Mouse (Mus musculus): ENCODE results near the gene Trim24.
"Not testable (repeated sequence)": the region's sequence is repeated elsewhere in the genome, so short reads cannot be mapped to it uniquely, and the experiment has no call there.

Trim24 gene

DNA sequence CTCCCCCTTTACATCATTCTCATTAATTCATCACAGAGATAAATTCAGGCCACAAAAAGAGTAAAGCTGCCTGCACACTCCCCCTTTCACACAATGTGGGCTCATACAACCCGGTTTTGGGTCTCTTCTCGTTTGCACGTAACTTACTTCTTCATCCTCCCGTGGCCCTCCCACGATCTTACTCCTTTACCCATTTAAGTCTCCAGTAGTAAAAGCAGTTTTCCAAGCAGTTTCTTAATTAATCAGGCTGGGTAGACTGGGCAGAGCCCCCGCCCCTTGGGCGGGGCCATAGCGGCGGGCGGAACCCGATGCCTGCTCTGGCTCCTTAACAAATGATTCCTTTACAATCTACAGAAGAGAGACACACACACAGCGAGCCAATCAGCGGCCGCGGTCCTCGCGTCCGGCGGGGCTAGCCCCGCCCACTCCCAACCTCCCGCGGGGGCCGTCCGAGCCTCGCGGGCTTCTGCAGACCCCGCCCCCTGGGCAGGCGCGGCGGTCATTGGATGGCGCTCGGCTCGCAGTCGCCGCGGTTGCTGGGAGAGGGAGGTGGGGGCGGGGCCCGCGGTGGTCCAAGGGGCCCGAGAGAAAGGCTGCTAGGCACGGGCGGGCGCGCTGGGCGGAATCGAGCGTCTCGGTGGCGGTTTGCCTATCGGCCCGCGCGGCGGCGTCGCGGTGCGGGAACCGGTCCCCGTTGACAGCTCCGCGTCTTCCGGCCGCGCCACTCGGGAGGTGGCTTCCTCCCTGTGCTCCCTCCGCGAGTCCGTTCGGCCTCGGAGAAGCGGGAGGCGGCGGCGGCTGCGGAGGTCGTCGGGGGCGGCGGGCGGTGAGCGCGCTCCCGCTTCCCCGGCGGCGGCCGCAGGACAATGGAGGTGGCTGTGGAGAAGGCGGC is at the start of gene Trim24:
Trim24 (plus strand) TSS at position 567 of the 892 bp plus-strand sequence.
- DNase-seq: peak; percentile 94

DNA sequence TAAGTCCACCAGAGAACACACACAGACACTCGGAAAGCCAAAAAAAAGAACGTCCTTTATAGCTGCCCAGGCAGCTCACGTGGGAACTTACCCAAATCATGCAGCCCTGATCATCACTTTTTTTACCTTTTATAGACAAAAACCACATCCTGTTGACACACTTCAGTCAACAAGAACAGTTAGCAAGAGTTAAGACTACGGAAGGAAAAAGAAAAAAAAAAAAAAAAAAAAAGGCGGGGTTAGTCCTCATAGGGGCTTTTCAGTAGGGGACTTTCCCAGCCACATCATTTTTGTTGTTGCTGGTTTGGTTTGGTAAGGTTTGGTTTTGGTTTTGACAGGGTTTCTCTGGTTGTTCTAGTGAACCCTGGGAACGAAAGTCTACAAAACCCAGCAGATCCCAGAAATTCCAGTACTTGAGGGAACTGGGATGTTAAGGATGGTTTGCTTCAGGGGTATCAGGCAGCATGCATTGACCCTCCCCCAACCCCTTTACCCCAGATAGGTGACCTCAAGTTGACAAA is 49.0 kb upstream of the Trim24 start:
- DNase-seq: peak; percentile 15

DNA sequence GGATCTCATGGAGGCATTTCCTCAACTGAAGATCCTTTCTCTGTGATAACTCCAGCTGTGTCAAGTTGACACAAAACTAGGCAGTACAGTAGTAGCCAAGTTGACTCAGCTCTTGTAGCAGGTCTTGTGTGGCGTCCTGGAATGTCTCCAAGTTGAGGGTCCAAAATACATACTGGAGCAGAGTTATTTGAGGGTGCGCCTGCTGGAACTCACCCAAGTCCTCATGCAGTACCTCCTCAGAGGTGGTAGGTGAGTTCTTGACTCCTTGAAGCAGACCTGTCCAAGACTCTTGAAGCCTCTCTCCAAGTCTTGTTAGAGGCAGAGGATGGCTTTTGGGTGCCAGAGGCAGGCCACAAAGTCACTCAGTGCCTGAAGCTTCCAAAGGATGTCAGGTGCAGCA is 48.2 kb upstream of the Trim24 start:
- DNase-seq: no peak

DNA sequence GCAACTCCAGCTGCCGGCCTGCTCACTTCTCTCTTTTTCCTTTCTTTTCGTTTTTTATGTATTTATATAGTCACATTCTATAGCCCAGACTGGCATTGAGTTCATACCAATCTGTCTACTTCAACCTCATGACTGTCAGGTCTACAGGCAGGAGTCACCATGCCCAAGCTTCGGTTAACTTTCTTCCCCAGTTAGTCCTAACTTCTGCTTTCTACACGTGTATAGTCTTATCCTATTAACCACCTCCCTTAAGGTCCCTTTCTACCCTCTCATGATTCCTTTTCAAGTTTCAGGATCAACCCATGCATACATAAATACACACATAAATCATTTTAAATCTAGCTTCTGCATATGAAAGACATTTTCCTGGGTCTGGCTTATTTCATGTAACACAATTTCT is 46.9 kb upstream of the Trim24 start:
- no peak for DNase-seq

DNA sequence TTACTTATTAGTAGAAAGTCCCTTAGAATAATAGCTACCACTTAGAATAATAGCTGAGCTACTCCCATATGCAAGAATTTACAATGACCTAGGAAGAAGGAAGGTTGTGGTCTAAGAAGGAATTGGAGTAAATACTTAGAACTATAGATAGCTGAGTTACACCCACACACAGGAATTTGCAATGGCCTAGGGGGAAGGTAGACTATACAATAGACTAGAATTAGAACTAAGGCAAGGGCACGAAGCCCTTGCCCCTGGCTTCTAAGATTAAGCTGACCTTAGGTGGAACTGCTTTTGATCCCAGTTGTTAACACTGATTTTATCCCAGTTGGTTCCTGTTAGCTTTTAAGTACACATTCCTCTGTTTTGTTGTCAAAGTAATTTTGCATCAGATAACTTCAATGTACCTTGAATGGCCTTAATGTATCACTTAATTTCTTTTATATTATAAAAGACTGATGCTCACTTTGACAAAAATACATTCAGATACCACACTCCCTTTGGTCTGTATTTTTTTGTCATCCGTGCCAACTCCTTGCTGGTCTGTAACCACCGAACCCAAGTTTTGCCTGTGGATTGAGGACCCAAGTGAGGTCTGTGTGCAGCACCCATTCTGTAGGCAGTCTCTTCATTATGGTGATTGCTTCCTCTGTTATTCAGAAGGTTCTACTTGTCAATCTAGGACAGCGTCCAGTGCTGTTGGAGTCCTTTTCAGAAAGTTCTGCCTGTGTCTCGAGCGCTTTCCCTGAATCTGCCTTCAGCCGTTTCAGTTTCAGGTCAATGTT is 45.1 kb upstream of the Trim24 start:
- not testable (repeated sequence) for DNase-seq

DNA sequence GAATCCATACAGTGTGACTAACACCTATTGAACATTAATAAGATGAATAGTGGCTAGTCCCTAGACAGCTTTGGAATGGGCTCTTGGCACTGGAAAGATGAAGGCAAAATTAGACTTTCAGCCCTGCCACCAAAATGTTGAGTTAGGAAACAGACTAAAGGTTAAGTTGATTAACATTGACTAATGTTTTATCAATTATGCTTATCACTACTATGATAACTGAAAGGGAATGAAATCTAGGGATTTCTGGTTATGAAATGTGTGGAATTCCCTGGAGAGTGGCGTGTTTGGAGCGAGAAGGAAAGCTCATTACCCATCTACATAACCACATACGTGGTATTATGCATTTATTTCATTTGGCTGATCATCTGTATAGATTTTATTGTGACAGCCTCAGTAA is 41.7 kb upstream of the Trim24 start:
- no peak for DNase-seq

DNA sequence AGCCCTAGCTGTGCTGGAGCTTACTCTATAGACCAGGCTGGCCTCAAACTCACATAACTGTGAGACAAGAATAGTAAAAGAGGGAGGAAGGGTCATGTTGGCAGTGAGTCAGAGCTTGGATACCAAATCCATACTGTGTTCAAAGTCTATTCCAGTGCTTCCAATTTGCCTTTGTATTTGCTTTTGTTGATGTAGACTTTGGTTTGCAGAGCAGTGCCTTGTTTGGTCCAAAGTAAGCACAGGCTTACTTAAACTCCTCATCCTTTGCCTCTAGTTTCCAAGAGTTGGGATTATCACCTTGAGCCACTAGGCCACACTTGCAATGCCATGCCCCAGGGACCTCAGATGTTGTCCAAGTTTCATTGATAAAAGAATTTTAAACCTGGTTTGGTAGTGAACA is 41.0 kb upstream of the Trim24 start:
- DNase-seq: no peak

DNA sequence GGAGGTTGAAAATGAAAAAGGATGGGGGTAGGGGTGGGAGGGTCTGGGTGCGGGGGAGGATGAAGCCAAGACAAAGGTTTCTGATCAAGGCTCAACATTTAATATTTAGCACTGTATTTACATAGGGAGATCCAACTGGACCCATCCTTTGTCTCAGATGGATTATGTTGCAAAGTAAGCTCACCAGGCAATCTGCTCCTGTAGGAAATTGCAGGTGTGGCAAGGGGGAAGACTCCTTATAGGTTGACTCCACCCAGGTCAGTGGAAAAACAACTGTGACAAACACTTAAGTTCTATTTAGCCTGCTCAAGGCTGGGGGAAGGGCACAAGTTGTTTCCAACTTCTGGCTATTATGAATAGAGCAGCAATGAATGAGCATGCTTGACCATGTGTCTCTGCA is 36.9 kb upstream of the Trim24 start:
- no peak for DNase-seq

DNA sequence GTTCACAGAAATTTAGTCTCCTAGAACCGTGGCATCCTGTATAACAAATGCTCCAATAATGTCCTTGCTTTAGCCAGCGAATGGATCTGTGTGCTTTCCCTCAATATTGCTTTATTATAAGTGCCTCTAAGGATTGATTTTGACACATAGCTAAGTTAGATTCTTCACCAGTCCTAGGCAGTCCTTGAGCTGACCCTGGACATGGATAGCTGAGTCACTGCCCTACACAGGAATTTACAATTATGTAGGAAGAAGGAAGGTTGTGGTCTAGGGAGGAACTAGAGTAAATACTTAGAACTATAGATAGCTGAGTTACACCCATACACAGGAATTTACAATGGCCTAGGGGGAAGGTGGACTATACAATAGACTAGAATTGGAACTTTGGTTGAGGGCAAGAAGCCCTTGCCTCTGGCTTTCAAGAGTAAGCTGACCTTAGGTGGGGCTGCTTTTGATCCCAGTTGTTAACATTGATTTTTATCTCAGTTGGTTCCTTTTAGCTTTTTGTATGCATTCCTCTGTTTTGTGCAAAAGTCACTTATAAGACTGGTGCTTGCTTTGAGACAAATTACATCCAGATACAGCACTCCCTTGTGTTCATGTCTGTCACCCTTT is 33.6 kb upstream of the Trim24 start:
- DNase-seq: not testable (repeated sequence)

DNA sequence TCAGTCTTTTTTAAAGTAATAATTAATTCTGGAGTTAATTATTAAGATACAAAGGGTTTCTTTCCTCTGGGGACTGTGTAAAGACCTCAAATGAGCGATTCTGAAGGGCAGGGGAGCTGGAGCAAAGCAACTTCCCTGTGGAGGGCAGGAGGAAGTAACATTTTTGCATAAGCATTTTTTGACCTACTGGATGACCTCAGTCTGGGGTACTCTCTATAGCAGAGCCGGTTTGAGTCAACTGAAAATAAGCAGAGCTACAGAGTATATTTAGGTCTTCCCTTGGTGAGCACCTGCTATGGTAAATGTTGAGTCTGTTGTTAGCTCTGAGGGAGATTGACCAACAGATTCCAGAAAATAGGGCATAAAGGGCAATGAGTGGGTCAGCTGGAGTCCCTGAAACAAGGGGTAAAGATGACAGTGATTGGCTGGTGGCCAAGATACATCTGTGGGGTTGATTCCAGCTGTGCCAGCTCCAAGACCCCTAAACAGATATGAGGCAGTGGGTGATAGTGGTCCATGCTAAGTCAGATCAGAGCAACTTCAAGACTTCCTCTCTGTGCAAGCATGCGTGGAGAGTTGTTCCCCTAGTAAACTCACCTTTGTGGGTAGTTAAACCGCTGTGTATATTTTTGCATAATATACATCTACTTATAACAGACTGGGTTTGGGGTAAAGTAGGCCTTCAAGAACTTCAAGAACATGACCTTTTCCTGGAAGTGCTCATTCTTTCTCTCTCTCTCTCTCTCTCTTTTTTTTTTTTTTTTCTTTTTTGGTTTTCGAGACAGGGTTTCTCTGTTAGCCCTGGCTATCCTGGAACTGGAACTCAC is 27.6 kb upstream of the Trim24 start:
- no peak for DNase-seq

DNA sequence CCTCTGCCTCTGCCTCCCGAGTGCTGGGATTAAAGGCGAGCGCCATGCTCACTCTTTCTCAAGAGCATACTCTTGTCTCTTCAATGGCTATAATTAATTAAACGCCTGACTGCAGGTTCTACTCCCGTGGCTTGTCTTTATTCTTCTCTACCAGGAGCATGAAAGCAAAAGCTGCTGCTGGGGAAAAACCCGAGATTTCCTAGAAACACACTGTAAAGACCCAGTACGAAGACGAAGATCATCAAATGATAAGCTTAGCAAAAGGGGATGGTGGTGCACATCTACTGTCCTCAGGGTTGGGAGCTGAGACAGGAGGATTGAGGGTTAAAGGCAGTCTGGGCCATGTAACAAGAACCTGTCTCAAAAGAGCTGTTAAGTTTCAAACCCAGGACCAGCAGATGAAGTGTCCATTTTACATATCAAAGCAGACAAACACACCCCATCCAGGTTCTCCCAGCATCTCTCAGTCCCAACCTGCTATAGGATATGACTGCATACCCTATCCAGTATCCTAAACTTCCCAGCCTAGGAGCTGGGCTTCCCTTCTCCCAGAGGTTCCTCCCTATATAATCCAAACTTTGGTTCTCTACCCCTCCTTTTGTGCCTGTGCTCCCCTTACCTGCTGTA is 26.9 kb upstream of the Trim24 start:
- DNase-seq: no peak

DNA sequence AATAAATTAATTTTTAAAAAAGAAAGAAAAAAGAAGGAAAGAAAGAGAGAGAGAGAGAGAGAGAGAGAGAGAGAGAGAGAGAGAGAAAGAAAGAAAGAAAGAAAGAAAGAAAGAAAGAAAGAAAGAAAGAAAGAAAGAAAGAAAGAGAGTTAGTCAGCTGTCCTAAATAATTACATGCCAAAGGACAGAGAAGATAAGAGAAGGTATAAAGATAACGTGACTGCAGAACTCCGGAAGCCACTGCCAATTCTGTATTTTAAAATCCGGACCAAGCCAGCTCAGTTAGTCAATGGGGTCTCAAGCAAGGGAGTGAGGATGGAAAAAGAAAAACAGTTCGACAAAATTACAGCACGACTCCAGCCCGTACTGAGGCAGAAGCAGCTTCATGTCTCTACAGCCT is 25.7 kb upstream of the Trim24 start:
- DNase-seq: not testable (repeated sequence)

DNA sequence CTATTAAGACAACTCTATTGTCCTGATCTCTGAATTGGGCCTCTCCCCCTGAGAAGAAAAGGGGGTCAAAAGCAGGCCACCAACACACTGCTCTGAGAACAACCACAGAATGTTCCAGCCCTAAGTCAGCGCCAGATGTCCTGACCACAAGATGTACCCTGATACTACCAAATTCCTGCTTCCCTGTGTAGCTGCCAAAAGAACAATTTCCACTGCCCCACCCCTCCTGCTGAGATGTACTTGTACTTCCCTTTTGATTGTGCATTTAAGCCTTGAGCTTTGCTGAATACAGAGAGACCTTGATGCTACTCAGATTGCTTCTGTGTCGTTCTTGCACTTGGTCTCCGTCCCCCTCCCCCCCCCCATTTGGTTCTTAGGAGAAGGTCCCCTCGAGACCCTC is 23.1 kb upstream of the Trim24 start:
- DNase-seq: not testable (repeated sequence)

DNA sequence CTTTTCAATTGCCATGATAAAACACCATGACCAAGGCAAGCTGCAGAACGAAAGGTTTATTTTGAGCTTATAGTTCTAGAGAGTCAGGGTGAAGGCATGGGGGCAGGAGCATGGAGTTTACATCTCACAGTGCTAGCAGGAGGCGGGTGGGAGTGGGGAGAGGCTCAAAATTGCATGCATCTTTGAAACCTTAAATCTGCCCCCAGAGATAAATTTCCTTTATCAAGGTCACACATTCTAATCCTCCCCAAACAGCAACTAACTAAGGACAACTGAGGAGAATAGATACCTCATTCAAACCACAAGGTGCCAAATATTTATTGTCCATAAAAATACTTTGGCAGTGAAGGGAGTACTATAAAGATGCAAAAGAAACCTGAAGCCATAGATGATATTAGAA is 19.3 kb upstream of the Trim24 start:
- DNase-seq: no peak

DNA sequence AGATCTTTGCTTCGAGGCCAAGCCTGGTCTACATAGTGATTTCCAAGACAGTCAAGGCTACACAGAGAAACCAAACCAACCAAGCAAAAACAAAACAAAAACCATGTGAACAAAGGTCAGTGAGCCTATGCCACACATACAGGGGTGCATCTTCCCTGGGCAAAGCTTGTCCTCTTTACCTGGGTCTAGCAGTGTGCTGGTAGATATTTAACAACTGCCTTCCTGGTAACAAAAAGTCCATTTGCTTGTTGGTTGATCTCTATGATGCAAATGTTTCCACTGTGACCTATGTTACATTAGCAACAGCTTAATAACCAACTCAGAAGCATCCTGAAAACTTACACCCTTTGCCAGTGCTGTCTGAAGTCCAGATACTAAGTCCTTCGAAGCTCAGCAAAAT is 17.3 kb upstream of the Trim24 start:
- DNase-seq: no peak

DNA sequence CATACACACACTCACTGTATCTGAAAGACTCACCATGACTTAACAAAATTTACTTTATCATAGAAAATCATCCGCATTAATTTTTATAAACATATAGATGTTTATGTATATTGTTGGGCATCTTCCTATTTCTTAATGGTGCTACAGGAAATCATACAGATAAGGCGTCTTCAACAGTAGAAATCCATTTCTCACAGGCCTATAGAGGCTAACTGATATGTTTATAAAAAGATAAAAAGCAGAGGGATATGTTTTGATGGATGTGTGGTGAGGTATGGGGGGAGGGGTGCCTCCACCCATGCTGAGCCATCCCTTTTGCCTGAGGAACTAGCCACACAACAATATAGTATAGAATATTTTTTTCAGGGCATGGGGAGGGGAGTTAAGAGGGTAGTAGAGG is 15.2 kb upstream of the Trim24 start:
- no peak for DNase-seq

DNA sequence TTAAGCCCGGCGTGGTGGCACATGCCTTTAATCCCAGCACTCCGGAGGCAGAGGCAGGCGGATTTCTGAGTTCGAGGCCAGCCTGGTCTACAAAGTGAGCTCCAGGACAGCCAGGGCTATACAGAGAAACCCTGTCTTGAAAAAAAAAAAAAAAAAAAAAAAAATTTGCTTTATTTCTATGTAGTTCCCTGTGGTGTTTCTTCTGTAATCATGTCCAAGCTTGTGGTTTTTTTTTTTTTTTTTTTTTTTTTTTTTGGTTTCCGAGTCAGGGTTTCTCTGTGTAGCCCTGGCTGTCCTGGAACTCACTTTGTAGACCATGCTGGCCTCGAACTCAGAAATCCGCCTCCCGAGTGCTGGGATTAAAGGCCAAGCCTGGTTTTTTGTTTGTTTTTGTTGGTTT is 14.3 kb upstream of the Trim24 start:
- DNase-seq: not testable (repeated sequence)

DNA sequence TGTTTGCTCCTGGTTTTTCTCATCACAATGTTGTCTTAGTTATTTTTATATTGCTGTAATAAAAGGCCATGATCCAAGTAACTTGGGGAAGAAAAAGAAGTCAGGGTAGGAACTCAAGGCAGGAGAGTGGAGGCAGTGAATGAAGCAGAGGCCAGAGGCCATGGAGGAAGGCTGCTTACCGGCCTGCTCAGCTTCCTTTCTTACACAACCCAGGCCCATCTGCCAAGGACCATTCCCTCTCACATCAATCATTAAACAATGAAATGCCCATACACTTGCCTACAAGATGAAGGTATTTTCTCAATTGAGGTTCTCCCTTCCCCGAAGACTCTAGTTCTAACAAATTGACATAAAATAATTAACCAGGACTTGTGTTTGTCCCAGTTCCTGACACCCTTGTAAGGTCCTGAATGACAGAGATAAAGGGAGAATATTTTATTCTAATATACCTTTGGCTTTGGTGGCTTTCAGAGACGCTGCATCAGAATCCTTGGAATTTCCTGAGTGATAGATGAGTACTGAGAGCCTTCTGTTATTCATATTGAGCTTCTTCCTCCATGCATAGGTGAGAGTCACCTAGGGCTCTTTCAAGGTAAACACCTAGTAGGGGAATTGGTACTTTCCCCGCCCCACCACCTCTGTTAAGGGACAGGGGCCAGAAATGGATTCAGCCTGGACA is 13.3 kb upstream of the Trim24 start:
- no peak for DNase-seq

DNA sequence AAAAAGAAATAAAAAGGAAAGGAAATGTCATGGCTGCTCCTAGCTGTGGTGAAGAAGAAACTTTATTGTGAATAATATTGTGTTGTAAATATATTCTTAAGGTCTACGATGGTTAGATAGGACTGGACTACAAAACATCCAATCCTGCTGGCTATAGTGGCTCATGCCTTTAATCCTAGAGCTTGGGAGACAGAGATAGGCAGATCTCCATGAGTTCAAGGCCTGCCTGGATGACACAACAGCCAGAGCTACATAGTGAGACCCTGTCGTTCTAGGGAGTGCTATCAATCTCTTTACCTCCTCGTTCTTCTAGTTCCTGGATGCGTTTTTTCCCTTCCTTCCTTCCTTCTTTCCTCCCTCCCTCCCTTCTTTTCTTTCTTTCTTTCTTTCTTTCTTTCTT is 12.5 kb upstream of the Trim24 start:
- DNase-seq: no peak

DNA sequence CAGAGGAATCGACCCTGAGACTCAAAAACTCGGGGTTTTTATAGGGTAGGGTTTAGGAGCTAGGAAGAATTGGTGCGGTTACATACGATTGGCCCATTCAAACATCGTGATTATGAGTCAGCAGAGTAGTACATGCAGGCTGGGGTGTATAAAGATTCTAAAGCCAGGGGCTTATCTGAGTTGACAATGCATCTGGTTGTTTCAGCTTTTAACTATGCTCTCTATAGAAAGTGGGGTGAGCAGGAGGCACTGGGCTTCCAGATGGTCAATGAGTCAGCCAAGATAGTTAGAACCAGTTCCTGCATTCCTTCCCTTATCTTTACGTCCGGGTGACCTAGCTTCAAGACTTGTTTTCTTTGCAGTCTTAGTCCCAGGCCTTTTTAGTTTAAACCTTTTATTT is 7.7 kb upstream of the Trim24 start:
- no peak for DNase-seq

DNA sequence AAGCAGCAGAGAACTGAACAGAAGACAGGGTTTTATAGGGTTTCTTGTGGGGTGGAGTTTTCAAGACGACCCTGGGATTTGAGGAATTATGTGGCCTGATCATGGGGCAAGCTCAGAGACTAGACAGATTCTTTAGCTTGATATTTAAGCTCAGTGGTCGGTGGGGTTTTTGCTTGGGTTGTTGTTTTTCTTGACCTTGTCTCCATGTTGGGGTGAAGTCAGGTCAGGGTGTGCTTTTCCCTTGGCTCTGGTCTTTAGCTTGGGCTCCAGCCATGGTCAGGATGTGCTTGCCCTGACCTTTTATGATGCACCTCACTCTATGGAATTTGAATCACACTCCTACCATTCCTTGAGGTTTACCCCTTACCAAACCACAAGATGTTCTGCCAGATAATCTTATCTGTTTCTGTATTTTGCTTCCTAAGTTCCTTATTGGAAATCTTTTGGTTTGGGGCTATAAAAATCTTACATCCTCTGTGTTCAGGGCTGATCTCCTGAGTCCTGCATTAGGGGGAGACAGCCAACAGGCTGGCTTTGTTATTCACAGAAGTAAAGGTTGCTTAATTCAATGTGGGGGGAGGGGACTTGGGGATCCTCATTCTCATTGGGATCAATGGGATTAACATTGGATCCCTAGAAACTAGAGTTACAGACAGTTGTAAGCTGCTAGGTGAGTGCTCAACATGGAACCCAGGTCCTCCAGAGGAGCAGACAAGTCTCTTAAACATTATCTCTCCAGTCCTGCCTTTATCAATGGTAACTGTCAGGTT is 6.5 kb upstream of the Trim24 start:
- no peak for DNase-seq
